Mouse (Mus musculus) left cerebral cortex, postnatal 10 days (tissue): ENCODE data around the gene Ppp1r3c. TPM values are rescaled to one million over a fixed set of nuclear protein-coding genes. Genes with fewer than 3 reads are reported as not detected.

Experiments used
- DNase-seq, 2 experiments: peaks; one replicate each; pipeline ENCODE4 v3.0.0; 2021 to 2022; ENCODE audit warnings: low spot score in 2 of 2, mixed read lengths in 1 of 2; ENCODE audit errors: extremely low spot score in 1 of 2
- intact Hi-C: fragments of 180-260 bp; cut with DNase I; formaldehyde crosslinking; loops from one replicate; pipeline ENCODE4 v1.15.1; 2025
- total RNA-seq, 2 experiments: library from RNA; stranded (reverse); gene quantifications; 2 replicates each; pipeline ENCODE4 v1.2.3; 2021

Ppp1r3c gene
- total RNA-seq, 2 experiments from 2014 or later = 24.2 to 29.0 TPM

- intact Hi-C loops = no loop called here
- DNase-seq = no peak
These were observed 45.2 kb downstream of the Ppp1r3c start for GRCm38 (mm10) chr19:36691245-36691644.

- no peak for DNase-seq
- intact Hi-C loops = no loop called here
These were observed 47.2 kb downstream of the Ppp1r3c start for GRCm38 (mm10) chr19:36689205-36689604.

GRCm38 (mm10) chr19:36687843-36688637 lies 48.4 kb downstream of the Ppp1r3c start:
- peak in 1 of 2 experiments; percentile 81 for DNase-seq
- intact Hi-C loops = no loop called here

GRCm38 (mm10) chr19:36687044-36687443 lies 49.4 kb downstream of the Ppp1r3c start:
- intact Hi-C loops = no loop called here
- no peak for DNase-seq

GRCm38 (mm10) chr19:36686016-36686415 lies 50.4 kb downstream of the Ppp1r3c start:
- no peak for DNase-seq
- intact Hi-C loops = no loop called here

- no peak for DNase-seq
- intact Hi-C loops = no loop called here
These were observed 53.9 kb downstream of the Ppp1r3c start for GRCm38 (mm10) chr19:36682560-36682959.

Other genes with a start within 250 kb of the Ppp1r3c start
- gene Hectd2, start 182.0 kb downstream of the Ppp1r3c start, total RNA-seq = 10 to 100 TPM; 30.1 TPM
- gene Tnks2, start 97.6 kb upstream of the Ppp1r3c start, total RNA-seq = 100 to 1,000 TPM; 152 to 157 TPM
- gene Fgfbp3, start 183.0 kb upstream of the Ppp1r3c start, total RNA-seq = 10 to 100 TPM; 10.2 to 10.6 TPM
- 10 to 100 TPM; 21.6 to 25.0 TPM for gene Btaf1, start 189.4 kb upstream of the Ppp1r3c start, total RNA-seq